Mouse (Mus musculus): Measurements from ENCODE around the gene Rps6ka5.

The Rps6ka5 gene

GRCm38 (mm10) chr12:100724606-100725457 is 2.0 kb downstream of the Rps6ka5 start:
- peak; percentile 98 to 99 for DNase-seq (ENCODE audit: low spot score in 2 of 2)

GRCm38 (mm10) chr12:100724182-100724581 is 2.6 kb downstream of the Rps6ka5 start:
- DNase-seq (ENCODE audit: low spot score in 2 of 2) = no peak

GRCm38 (mm10) chr12:100720801-100721200 is 6.0 kb downstream of the Rps6ka5 start:
- no peak for DNase-seq (ENCODE audit: low spot score in 2 of 2)

- DNase-seq (ENCODE audit: low spot score in 2 of 2) = no peak
Observed at GRCm38 (mm10) chr12:100717446-100717845, 9.3 kb downstream of the Rps6ka5 start.

GRCm38 (mm10) chr12:100716969-100717368 is 9.8 kb downstream of the Rps6ka5 start:
- no peak for DNase-seq (ENCODE audit: low spot score in 2 of 2)

GRCm38 (mm10) chr12:100711819-100712218 is 15.0 kb downstream of the Rps6ka5 start:
- no peak for DNase-seq (ENCODE audit: low spot score in 2 of 2)

- no peak for DNase-seq (ENCODE audit: low spot score in 2 of 2)
Observed at GRCm38 (mm10) chr12:100711116-100711691, 15.6 kb downstream of the Rps6ka5 start.

GRCm38 (mm10) chr12:100710432-100710831 is 16.4 kb downstream of the Rps6ka5 start:
- no peak for DNase-seq (ENCODE audit: low spot score in 2 of 2)

- no peak for DNase-seq (ENCODE audit: low spot score in 2 of 2)
Observed at GRCm38 (mm10) chr12:100707312-100707711, 19.5 kb downstream of the Rps6ka5 start.

GRCm38 (mm10) chr12:100705057-100705722 is 21.6 kb downstream of the Rps6ka5 start:
- no peak for DNase-seq (ENCODE audit: low spot score in 2 of 2)

GRCm38 (mm10) chr12:100698019-100698418 is 28.8 kb downstream of the Rps6ka5 start:
- no peak for DNase-seq (ENCODE audit: low spot score in 2 of 2)

GRCm38 (mm10) chr12:100696621-100697020 is 30.2 kb downstream of the Rps6ka5 start:
- DNase-seq (ENCODE audit: low spot score in 2 of 2) = no peak

GRCm38 (mm10) chr12:100695252-100695651 is 31.5 kb downstream of the Rps6ka5 start:
- DNase-seq (ENCODE audit: low spot score in 2 of 2) = no peak

GRCm38 (mm10) chr12:100692208-100692607 is 34.6 kb downstream of the Rps6ka5 start:
- no peak for DNase-seq (ENCODE audit: low spot score in 2 of 2)

- no peak for DNase-seq (ENCODE audit: low spot score in 2 of 2)
Observed at GRCm38 (mm10) chr12:100690444-100690843, 36.3 kb downstream of the Rps6ka5 start.

GRCm38 (mm10) chr12:100688177-100688576 is 38.6 kb downstream of the Rps6ka5 start:
- no peak for DNase-seq (ENCODE audit: low spot score in 2 of 2)

- DNase-seq (ENCODE audit: low spot score in 2 of 2) = no peak
Observed at GRCm38 (mm10) chr12:100687001-100687400, 39.8 kb downstream of the Rps6ka5 start.

GRCm38 (mm10) chr12:100681752-100682151 is 45.0 kb downstream of the Rps6ka5 start:
- no peak for DNase-seq (ENCODE audit: low spot score in 2 of 2)

GRCm38 (mm10) chr12:100681241-100681640 is 45.5 kb downstream of the Rps6ka5 start:
- no peak for DNase-seq (ENCODE audit: low spot score in 2 of 2)

GRCm38 (mm10) chr12:100680676-100681075 is 46.1 kb downstream of the Rps6ka5 start:
- no peak for DNase-seq (ENCODE audit: low spot score in 2 of 2)

- DNase-seq (ENCODE audit: low spot score in 2 of 2) = no peak
Observed at GRCm38 (mm10) chr12:100670647-100671199, 56.1 kb downstream of the Rps6ka5 start.

- no peak for DNase-seq (ENCODE audit: low spot score in 2 of 2)
Observed at GRCm38 (mm10) chr12:100665294-100665693, 61.5 kb downstream of the Rps6ka5 start.
